Mouse (Mus musculus) lung, postnatal 14 days (tissue): ENCODE measurements around the gene Tmem167.
A peak's percentile ranks its signal among the peaks of the same experiment; 100 is the strongest.
"Not testable (repeated sequence)": the region's sequence is repeated elsewhere in the genome, so short reads cannot be mapped to it uniquely, and the experiment has no call there.

ENCODE experiments used
- DNase-seq: peaks from one replicate; pipeline ENCODE4 v3.0.0; 2021

The Tmem167 gene

GRCm38 (mm10) chr13:90088962-90089824 is at the start of gene Tmem167, which contains the start of gene Xrcc4:
TSS of gene Tmem167 (plus strand) at chr13:90089123.
TSS of gene Xrcc4 (minus strand) at chr13:90089608.
- peak; percentile 96 for DNase-seq

GRCm38 (mm10) chr13:90039613-90040012 is 49.3 kb upstream of the Tmem167 start:
- no peak for DNase-seq

- DNase-seq = no peak
Measured at GRCm38 (mm10) chr13:90051735-90052134, 37.2 kb upstream of the Tmem167 start.

- DNase-seq = no peak
Measured at GRCm38 (mm10) chr13:90052408-90052807, 36.5 kb upstream of the Tmem167 start.

GRCm38 (mm10) chr13:90061877-90062276 is 27.0 kb upstream of the Tmem167 start:
- DNase-seq = no peak

GRCm38 (mm10) chr13:90089825-90090183 is 881 bp downstream of the Tmem167 start:
- DNase-seq = no peak

GRCm38 (mm10) chr13:90101514-90101913 is 12.6 kb downstream of the Tmem167 start:
- DNase-seq = no peak

GRCm38 (mm10) chr13:90106139-90106538 is 17.2 kb downstream of the Tmem167 start:
- DNase-seq = no peak

GRCm38 (mm10) chr13:90108746-90109145 is 19.8 kb downstream of the Tmem167 start:
- not testable (repeated sequence) for DNase-seq

- DNase-seq = no peak
Measured at GRCm38 (mm10) chr13:90111681-90112080, 22.8 kb downstream of the Tmem167 start.

- peak; percentile 3 for DNase-seq
Measured at GRCm38 (mm10) chr13:90136156-90136910, 47.4 kb downstream of the Tmem167 start.

- no peak for DNase-seq
Measured at GRCm38 (mm10) chr13:90141681-90142080, 52.8 kb downstream of the Tmem167 start.

GRCm38 (mm10) chr13:90143245-90143644 is 54.3 kb downstream of the Tmem167 start:
- DNase-seq = no peak

GRCm38 (mm10) chr13:90151881-90152280 is 63.0 kb downstream of the Tmem167 start:
- DNase-seq = no peak

- no peak for DNase-seq
Measured at GRCm38 (mm10) chr13:90152536-90153273, 63.8 kb downstream of the Tmem167 start.

- DNase-seq = no peak
Measured at GRCm38 (mm10) chr13:90164147-90164546, 75.2 kb downstream of the Tmem167 start.

GRCm38 (mm10) chr13:90167044-90167443 is 78.1 kb downstream of the Tmem167 start:
- no peak for DNase-seq

- DNase-seq = no peak
Measured at GRCm38 (mm10) chr13:90170100-90170781, 81.3 kb downstream of the Tmem167 start.

- DNase-seq = no peak
Measured at GRCm38 (mm10) chr13:90170782-90171179, 81.9 kb downstream of the Tmem167 start.

- no peak for DNase-seq
Measured at GRCm38 (mm10) chr13:90171390-90171789, 82.5 kb downstream of the Tmem167 start.

GRCm38 (mm10) chr13:90175662-90176061 is 86.7 kb downstream of the Tmem167 start:
- DNase-seq = no peak

- DNase-seq = no peak
Measured at GRCm38 (mm10) chr13:90182262-90182661, 93.3 kb downstream of the Tmem167 start.

GRCm38 (mm10) chr13:90183536-90183935 is 94.6 kb downstream of the Tmem167 start:
- DNase-seq = no peak
